24 mouse cellular contexts compared by ENCODE assay signal in genomic region chr14:67554897-67555296, GRCm38 (mm10).
DNase-seq lines count a peak whose midpoint lies in the region; ATAC-seq and TF ChIP-seq lines count a peak whose summit lies in the region.
"Had no signal": no experiment of that assay in that cellular context is flagged by ENCODE, and none has a peak within 500 bp of the region (broad histone marks: within the 10 kb centered on the region; RNA-seq: fewer than 3 reads in every experiment).

No protein-coding gene starts in this region.

- peak; percentile 85 for ATAC-seq in hindbrain, embryonic 15.5 days (ENCODE audit: low FRiP score, low read depth)
- ATAC-seq in hindbrain, postnatal 0 days: peak; percentile 49; the same call in 1 of the 2 replicates
- ATAC-seq in neural tube, embryonic 14.5 days (ENCODE audit: low read depth): peak; percentile 62; the same call in 1 of the 2 replicates
- ATAC-seq: activated CD4-positive, CD25-positive, alpha-beta regulatory T cell, adult 4 months; forebrain, embryonic 14.5 days; inflammation-experienced regulatory T-cells, adult 6 months; Patski had no signal

- 61% methylated on average over 7 of the region's 7 CpGs for WGBS in hindbrain, embryonic 15.5 days
- WGBS in hindbrain, embryonic 10.5 days: 91% methylated on average over 7 of the region's 7 CpGs
- 63% methylated on average over 7 of the region's 7 CpGs for WGBS in hindbrain, postnatal 0 days
- 56% methylated on average over 7 of the region's 7 CpGs for WGBS in neural tube, embryonic 14.5 days

- no peak overlapping the region for H3K9ac ChIP-seq in hindbrain, embryonic 15.5 days
- H3K9ac ChIP-seq in hindbrain, postnatal 0 days (replicated peaks; ENCODE audit: low read length): no peak overlapping the region
- no peak overlapping the region for H3K9ac ChIP-seq in neural tube, embryonic 14.5 days (replicated peaks; ENCODE audit: low read depth, low read length)
- H3K9ac ChIP-seq: embryonic facial prominence, embryonic 15.5 days had no signal

- TF ChIP-seq CTCF in brain, embryonic 14.5 days (IDR thresholded peaks at IDR 0.05; ENCODE audit: borderline replicate concordance, extremely low read depth, insufficient read depth, insufficient read length): no peak
- no peak for TF ChIP-seq CTCF in hindbrain, postnatal 0 days (IDR thresholded peaks at IDR 0.05; ENCODE audit: low read depth)

- no peak for TF ChIP-seq POLR2A in brain, embryonic 14.5 days (IDR thresholded peaks at IDR 0.05; ENCODE audit: borderline replicate concordance, extremely low read depth, insufficient read depth, insufficient read length, poor library complexity, severe bottlenecking)

- no peak overlapping the region for H3K4me3 ChIP-seq in hindbrain, embryonic 15.5 days
- no peak overlapping the region for H3K4me3 ChIP-seq in hindbrain, embryonic 10.5 days
- H3K4me3 ChIP-seq in hindbrain, postnatal 0 days (ENCODE audit: low read length): no peak overlapping the region
- no peak overlapping the region for H3K4me3 ChIP-seq in neural tube, embryonic 14.5 days (ENCODE audit: low read depth, low read length)
- H3K4me3 ChIP-seq: embryonic facial prominence, embryonic 15.5 days; erythroblast, embryonic 14.5 days; forebrain, embryonic 10.5 days; heart, embryonic 10.5 days had no signal

- DNase-seq in hindbrain, embryonic 10.5 days (ENCODE audit: low spot score): no peak
- peak; percentile 48 for DNase-seq in brain, embryonic 14.5 days (ENCODE audit: low read depth)
- peak; percentile 44 for DNase-seq in hindbrain, postnatal 0 days (ENCODE audit: low spot score)
- DNase-seq in layer of hippocampus, adult 9-11 months: no peak
- no peak for DNase-seq in right cerebral cortex, postnatal 10 days (ENCODE audit: low spot score in 2 of 2)
- DNase-seq: adrenal gland, postnatal 25 days; cerebellum, adult 8-10 months; cerebellum, postnatal 14 days; embryo, embryonic 11 days; gastrocnemius, postnatal 36 days; heart, adult 11 months; heart, postnatal 10 days; heart, postnatal 4 days had no signal

- H3K36me3 ChIP-seq in hindbrain, embryonic 15.5 days: no peaks in the 10 kb centered on the region
- no peaks in the 10 kb centered on the region for H3K36me3 ChIP-seq in hindbrain, embryonic 10.5 days
- H3K36me3 ChIP-seq in hindbrain, postnatal 0 days (ENCODE audit: insufficient read depth, low read length): no peaks in the 10 kb centered on the region
- no peaks in the 10 kb centered on the region for H3K36me3 ChIP-seq in neural tube, embryonic 14.5 days (ENCODE audit: control insufficient read depth, insufficient read depth, low read length)
- H3K36me3 ChIP-seq: embryonic facial prominence, embryonic 15.5 days; forebrain, embryonic 10.5 days; heart, embryonic 10.5 days had no signal

- H3K9me3 ChIP-seq in hindbrain, embryonic 15.5 days: no peaks in the 10 kb centered on the region
- no peaks in the 10 kb centered on the region for H3K9me3 ChIP-seq in hindbrain, embryonic 10.5 days
- H3K9me3 ChIP-seq in hindbrain, postnatal 0 days (ENCODE audit: low read length): no peaks in the 10 kb centered on the region
- H3K9me3 ChIP-seq in neural tube, embryonic 14.5 days (ENCODE audit: control insufficient read depth, low read length): no peaks in the 10 kb centered on the region
- H3K9me3 ChIP-seq: embryonic facial prominence, embryonic 15.5 days; forebrain, embryonic 10.5 days; heart, embryonic 10.5 days had no signal

- 0 out of 2 replicates have a peak overlapping the region, but pooled peaks have one; percentile 53 for H3K27ac ChIP-seq in hindbrain, embryonic 15.5 days (replicated peaks)
- no peak overlapping the region for H3K27ac ChIP-seq in hindbrain, embryonic 10.5 days
- no peak overlapping the region for H3K27ac ChIP-seq in hindbrain, postnatal 0 days
- H3K27ac ChIP-seq in neural tube, embryonic 14.5 days (ENCODE audit: low read depth, low read length): peak overlapping the region; percentile 34; the same call in 1 of the 2 replicates
- H3K27ac ChIP-seq: embryonic facial prominence, embryonic 15.5 days; forebrain, embryonic 10.5 days; heart, embryonic 10.5 days had no signal

- H3K27me3 ChIP-seq in hindbrain, embryonic 15.5 days: no peaks in the 10 kb centered on the region
- peaks cover 18% of the 10 kb centered on the region for H3K27me3 ChIP-seq in hindbrain, embryonic 10.5 days (ENCODE audit: insufficient read depth, poor library complexity, severe bottlenecking)
- no peaks in the 10 kb centered on the region for H3K27me3 ChIP-seq in hindbrain, postnatal 0 days (ENCODE audit: insufficient read depth, low read length)
- H3K27me3 ChIP-seq in neural tube, embryonic 14.5 days (ENCODE audit: control insufficient read depth, insufficient read depth, low read length): no peaks in the 10 kb centered on the region
- H3K27me3 ChIP-seq: CH12.LX; embryonic facial prominence, embryonic 15.5 days had no signal

- H3K4me2 ChIP-seq in hindbrain, embryonic 15.5 days: no peak overlapping the region
- no peak overlapping the region for H3K4me2 ChIP-seq in hindbrain, postnatal 0 days (ENCODE audit: low read depth, low read length)
- no peak overlapping the region for H3K4me2 ChIP-seq in neural tube, embryonic 14.5 days (ENCODE audit: low read depth, low read length)
- H3K4me2 ChIP-seq: embryonic facial prominence, embryonic 15.5 days had no signal

- H3K4me1 ChIP-seq in hindbrain, embryonic 15.5 days (replicated peaks): peaks cover 8% of the 10 kb centered on the region
- peaks cover 11% of the 10 kb centered on the region for H3K4me1 ChIP-seq in hindbrain, embryonic 10.5 days (replicated peaks)
- 0 out of 2 replicates have a peak, but pooled peaks cover 5% of the 10 kb centered on the region for H3K4me1 ChIP-seq in hindbrain, postnatal 0 days (ENCODE audit: insufficient read depth, low read length)
- H3K4me1 ChIP-seq in neural tube, embryonic 14.5 days (ENCODE audit: control insufficient read depth, insufficient read depth, low read length): peaks cover 4% of the 10 kb centered on the region; the same call in 1 of the 2 replicates
- H3K4me1 ChIP-seq: embryonic facial prominence, embryonic 15.5 days had no signal

Comparison
In these comparisons a context has a peak if more than half of its experiments do, and no peak if none do; other contexts are left out.
1. H3K27ac ChIP-seq: peak in hindbrain, embryonic 15.5 days (single experiment) and neural tube, embryonic 14.5 days (single experiment); none in hindbrain, embryonic 10.5 days (single experiment) and hindbrain, postnatal 0 days (single experiment).
2. DNase-seq: peak in brain, embryonic 14.5 days (single experiment) and hindbrain, postnatal 0 days (single experiment); none in hindbrain, embryonic 10.5 days (single experiment), layer of hippocampus, adult 9-11 months (single experiment) and right cerebral cortex, postnatal 10 days (0 of 2).
3. Peak in every context shown above with its lines, with median percentiles within 50 percentile points of each other: ATAC-seq.